Mouse (Mus musculus) left cerebral cortex, adult 11 months (tissue): ENCODE data around the gene Epb41l3.

Experiments used
- DNase-seq: peaks from one replicate; pipeline ENCODE4 v3.0.0; 2022; ENCODE audit warnings: low spot score

Epb41l3 gene

GRCm38 (mm10) chr17:69239423-69239822 lies 163.9 kb downstream of the Epb41l3 start:
- no peak for DNase-seq

- no peak for DNase-seq
Measured at GRCm38 (mm10) chr17:69255834-69256233, 180.4 kb downstream of the Epb41l3 start.

GRCm38 (mm10) chr17:69256441-69256840 lies 181.0 kb downstream of the Epb41l3 start:
- no peak for DNase-seq

- no peak for DNase-seq
Measured at GRCm38 (mm10) chr17:69263810-69264565, 188.5 kb downstream of the Epb41l3 start.

DNA sequence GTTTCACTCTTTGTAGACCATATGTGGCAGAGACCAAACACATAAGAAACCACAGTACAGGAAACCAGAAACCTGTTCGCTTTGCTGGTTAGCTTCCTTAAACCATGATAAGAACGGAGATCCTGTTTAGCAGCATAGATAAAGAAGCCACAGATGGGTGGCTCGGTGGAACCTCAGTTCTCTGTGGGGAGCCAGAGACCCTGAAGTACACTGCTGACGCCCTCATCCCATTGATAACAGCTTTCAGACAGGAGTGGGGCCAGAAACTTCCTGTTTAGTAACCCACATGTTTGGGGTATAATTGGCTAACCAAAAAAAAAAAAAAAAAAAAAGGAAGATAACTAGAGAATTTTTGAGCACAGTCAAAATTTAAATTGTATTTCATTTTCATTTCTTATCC lies 189.7 kb downstream of the Epb41l3 start:
- DNase-seq: no peak

DNA sequence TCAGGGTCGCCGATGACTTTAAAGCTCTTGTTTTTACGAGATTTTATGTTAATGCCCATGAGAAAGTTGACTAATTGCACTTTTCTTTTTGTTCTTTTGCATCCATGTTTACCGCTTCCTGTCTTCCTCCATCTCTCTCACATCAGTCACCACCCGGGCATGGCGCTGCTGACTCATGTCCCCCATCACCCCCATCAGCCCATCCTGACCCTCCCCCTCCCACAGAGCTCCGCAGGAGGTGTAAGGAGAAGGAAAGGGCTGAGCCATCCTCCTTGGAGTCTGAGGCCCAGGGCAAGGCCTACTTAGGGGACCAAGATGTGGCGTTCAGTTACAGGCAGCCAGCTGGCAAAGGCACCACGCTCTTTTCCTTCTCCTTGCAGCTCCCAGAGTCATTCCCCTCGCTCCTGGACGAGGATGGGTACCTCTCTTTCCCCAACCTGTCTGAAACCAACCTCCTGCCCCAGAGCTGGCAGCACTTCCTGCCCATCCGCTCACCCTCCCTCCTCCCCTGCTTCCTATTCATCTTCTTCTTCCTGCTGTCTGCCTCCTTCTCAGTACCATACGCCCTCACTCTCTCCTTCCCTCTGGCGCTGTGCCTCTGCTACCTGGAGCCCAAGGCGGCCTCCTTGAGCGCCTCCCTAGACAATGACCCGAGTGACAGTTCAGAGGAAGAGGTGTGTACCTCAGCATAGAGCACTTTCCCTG lies 190.4 kb downstream of the Epb41l3 start:
- DNase-seq: no peak

DNA sequence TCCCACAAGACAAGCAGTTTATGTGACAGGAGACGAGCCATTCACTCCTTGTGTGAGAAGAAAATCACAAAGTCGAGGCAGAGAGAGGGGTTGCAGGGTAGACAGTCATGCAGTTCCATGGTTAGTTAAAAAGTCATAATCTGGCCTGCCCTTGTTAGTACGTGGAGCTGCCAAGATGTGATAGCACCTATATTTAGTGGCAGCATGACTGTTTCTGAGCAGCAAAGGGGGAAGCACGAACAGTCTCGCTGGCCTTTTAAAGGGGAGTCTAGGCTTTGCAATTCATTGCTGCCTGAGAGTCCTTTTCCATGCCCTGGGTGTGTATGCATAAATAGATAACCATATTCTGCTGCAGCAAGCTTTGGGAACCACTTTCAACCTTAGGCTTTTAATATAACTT lies 191.5 kb downstream of the Epb41l3 start:
- DNase-seq: no peak

DNA sequence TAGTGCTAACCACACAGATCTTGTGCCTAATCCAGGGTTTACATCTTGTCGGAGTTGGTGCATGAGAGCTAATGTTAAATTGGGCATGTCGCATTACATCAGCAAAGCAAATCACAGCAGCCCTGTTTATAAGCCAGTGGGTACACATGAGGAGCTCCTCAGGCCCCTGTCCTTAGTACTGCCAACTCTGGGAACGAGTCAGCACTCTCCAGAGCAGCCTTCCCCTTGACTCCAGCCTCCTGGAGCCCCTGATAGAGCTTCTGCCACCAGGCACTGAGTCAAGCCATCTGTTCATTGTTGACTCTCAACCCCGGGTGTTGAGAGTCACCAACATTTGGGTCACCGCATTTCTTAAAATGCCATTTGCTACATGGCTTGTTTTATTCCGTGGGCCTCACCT lies 192.0 kb downstream of the Epb41l3 start:
- no peak for DNase-seq

- no peak for DNase-seq
Measured at GRCm38 (mm10) chr17:69277362-69277761, 201.9 kb downstream of the Epb41l3 start.

GRCm38 (mm10) chr17:69284511-69284910 lies 209.0 kb downstream of the Epb41l3 start:
- DNase-seq: no peak

GRCm38 (mm10) chr17:69288130-69288529 lies 212.6 kb downstream of the Epb41l3 start:
- DNase-seq: no peak

DNA sequence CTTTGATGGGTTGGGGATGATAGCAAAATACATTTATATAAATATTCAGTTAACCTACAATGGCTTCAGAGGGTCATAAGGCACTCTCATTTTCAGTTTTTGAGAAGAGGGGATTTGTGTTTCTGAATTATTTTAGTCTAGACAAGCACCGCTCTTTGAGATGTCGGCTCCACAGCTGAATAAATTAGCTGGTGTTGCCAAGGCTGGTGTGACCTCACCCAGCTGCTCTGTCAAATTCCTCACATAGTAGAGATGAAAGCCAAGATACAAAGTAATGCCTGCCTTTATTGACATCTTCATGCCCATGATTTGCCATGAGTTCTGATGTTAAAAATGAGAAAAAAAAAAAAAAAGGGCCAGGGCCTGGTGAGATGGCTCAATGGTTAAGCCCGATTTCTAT lies 214.8 kb downstream of the Epb41l3 start:
- no peak for DNase-seq

DNA sequence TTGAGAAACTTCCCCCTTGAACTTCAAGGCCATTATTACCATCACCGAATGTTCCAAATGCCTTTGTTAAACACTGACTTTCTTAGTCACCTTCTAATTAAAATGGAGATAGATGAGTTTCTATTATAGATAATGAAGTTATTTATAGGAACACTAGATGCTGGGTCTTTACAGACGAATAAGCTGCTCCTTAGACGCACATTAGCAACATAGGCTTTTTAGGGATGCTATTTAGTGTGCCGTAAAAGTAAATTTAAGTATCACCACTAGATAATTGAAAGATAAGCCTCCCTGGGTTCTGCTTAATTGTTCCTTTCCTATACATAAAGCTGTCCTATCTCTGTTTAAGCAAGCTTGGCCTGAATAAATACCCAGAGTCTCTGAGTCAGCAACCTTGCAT lies 226.1 kb downstream of the Epb41l3 start:
- no peak for DNase-seq

DNA sequence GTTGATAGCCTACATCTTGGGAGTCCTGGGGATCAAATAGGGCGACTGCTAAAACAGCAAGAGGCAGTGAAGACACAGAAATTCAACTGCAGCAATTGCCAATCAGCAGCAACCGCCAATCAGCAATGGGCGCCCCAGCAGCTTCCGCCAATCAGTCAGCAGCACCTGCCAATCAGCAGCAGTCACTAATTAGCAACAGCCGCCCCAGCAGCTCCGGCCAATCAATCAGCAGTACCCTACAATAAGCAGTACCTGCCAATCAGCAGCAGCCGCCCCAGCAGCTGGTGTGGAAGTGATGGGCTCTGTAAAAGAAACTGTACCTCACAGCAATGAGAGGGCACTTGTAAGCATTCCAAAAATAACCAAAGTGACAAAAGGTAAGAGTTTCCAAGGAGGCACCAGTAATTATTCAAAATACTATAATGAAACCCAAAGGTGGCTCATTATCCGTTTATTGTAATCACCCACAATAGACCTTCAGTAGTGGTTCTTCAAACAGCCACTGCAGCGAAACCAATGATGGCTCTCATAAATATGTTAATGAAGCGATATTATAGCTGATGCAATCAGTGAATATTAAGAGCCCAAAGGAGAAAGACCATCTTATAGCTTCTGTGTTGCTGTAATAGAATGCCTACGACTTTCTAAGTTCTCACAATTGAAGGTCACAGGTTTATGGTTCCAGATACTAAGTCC lies 228.2 kb downstream of the Epb41l3 start:
- no peak for DNase-seq

DNA sequence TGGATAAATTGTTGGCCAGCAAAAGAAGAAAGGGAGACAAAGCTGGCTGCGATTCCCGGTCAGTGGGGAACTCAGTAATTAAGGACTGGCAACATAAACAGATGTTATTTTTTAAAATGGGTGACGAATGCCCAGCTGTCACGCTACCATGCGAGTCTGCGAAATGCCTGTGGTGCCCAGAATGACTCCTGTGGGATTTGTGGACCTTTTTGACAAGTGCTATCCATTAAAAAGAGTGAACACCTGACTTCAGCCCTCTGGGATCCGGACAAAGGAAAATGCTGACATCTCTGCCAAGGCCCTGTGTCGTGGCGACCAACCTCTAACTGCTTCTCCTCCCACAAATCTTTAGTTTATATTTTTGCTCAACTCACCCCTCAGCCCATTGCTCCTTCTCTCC lies 232.2 kb downstream of the Epb41l3 start:
- DNase-seq: no peak

DNA sequence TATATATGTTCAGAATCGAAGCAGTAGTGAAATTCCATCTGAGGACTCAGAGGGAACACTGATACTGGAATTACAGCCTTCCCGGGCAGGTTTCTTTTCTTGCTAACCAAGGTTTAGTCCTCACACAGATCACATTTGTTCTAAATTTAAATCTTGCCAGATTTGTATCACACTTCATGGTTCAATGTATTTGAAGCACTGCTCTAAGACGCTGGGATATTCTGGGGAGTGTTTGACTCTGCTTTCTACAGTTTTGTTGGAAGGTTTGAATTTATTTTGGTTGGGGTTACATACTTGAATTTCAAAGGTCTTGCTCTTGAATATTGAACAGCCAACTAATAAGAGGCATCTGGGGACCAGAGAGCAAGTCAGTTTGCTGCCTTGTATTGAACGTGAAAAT lies 234.4 kb downstream of the Epb41l3 start:
- DNase-seq: no peak

GRCm38 (mm10) chr17:69320496-69320895 lies 245.0 kb downstream of the Epb41l3 start:
- no peak for DNase-seq

DNA sequence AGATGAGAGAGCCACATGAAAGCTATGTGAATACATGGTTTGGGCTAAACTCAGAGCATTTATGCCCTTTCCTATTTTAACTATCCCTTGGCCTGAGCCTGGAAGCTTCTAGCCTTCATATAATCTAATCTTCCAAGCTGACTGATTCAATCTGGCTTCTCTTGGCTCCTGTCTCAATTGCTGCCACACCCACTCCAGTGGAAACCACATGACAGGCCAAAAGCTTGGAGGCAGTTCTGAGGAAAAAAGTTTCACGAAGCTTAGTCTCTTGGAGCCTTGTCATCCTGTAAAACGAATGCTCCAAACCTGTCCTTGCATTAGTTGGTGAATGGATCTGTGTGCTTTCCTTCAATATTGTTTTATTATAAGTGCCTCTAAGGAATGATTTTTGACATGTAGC lies 247.2 kb downstream of the Epb41l3 start:
- DNase-seq: no peak
